Comparison of ENCODE assay signal across 24 mouse cellular contexts in the genomic region with DNA sequence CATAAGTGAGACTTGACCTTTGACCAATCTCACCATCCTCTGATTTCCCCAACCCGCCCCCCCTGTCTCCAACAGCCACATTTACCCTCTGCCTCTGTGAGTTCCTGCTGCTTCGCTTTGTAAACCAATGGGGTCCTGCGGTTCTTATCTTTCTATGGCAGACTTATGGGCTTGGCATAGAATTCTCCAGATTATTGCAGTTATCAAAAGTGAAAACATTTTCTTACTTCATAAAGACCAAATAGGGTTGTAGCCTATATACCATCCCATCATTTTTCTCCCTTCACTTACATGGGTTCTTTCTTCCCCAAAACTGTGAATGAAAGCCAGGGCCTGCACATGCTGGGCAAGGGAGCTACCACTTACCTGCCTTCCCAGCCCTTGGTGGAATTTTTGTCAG. TPM values are rescaled to one million over a fixed set of nuclear protein-coding genes. Genes with fewer than 3 reads are reported as not detected.
A peak's percentile ranks its signal among the peaks of the same experiment; 100 is the strongest.
DNase-seq lines count a peak whose midpoint lies in the region; ATAC-seq and TF ChIP-seq lines count a peak whose summit lies in the region.
"Had no signal": no experiment of that assay in that cellular context is flagged by ENCODE, and none has a peak within 500 bp of the region (broad histone marks: within the 10 kb centered on the region; RNA-seq: fewer than 3 reads in every experiment).

No protein-coding gene starts in this region.

- H3K27ac ChIP-seq in heart, embryonic 12.5 days (ENCODE audit: poor library complexity, severe bottlenecking): no peak overlapping the region
- H3K27ac ChIP-seq in midbrain, embryonic 15.5 days: no peak overlapping the region
- H3K27ac ChIP-seq in midbrain, postnatal 0 days (ENCODE audit: low read depth, low read length): no peak overlapping the region
- H3K27ac ChIP-seq: embryonic facial prominence, embryonic 10.5 days; hindbrain, embryonic 14.5 days had no signal

- no peak for DNase-seq in heart, postnatal 36 days
- DNase-seq in c-Kit-negative CD71-positive TER-119-positive erythroid progenitor cells, embryonic 14.5 days (ENCODE audit: low read depth, low spot score): peak; percentile 74
- peak; percentile 78 for DNase-seq in liver
- DNase-seq in midbrain, postnatal 0 days (ENCODE audit: low spot score): no peak
- no peak for DNase-seq in ovary, postnatal 14 days (ENCODE audit: low spot score)
- DNase-seq: adrenal gland, postnatal 36 days; cerebellum, adult 11 months; cerebellum, postnatal 36 days; heart, adult 18-20 months; kidney, adult 18-20 months; kidney, postnatal 10 days; left cerebral cortex, postnatal 4 days; lung, adult 18-20 months; lung, postnatal 36 days; thymus, postnatal 14 days had no signal

- H3K36me3 ChIP-seq in heart, embryonic 12.5 days: no peaks in the 10 kb centered on the region
- H3K36me3 ChIP-seq in midbrain, embryonic 15.5 days (replicated peaks): no peaks in the 10 kb centered on the region
- H3K36me3 ChIP-seq in midbrain, postnatal 0 days (ENCODE audit: insufficient read depth, low read length): no peaks in the 10 kb centered on the region
- H3K36me3 ChIP-seq: embryonic facial prominence, embryonic 10.5 days had no signal

- TF ChIP-seq CTCF in midbrain, postnatal 0 days (IDR thresholded peaks at IDR 0.05): no peak

- no peak overlapping the region for H3K4me3 ChIP-seq in heart, embryonic 12.5 days
- no peak overlapping the region for H3K4me3 ChIP-seq in midbrain, embryonic 15.5 days
- H3K4me3 ChIP-seq in midbrain, postnatal 0 days (ENCODE audit: low read depth, low read length): no peak overlapping the region
- H3K4me3 ChIP-seq: embryonic facial prominence, embryonic 10.5 days had no signal

- 0 out of 2 replicates have a peak, but pooled peaks have one; percentile 20 for ATAC-seq in heart, embryonic 12.5 days (ENCODE audit: insufficient number of reproducible peaks, low FRiP score)
- ATAC-seq in megakaryocyte progenitor cell, adult 5-6 weeks (replicated peaks; ENCODE audit: poor library complexity): peak; percentile 87
- no peak for ATAC-seq in midbrain, embryonic 15.5 days (replicated peaks)
- ATAC-seq in midbrain, postnatal 0 days (ENCODE audit: low FRiP score): no peak
- ATAC-seq: activated CD4-positive, CD25-positive, alpha-beta regulatory T cell, adult 4 months; forebrain, embryonic 16.5 days; Patski had no signal

- intact Hi-C loops in heart, postnatal 36 days (cut with DNase I): no loop called here

- no peak overlapping the region for H3K9ac ChIP-seq in heart, embryonic 12.5 days
- H3K9ac ChIP-seq in midbrain, embryonic 15.5 days: no peak overlapping the region
- H3K9ac ChIP-seq in midbrain, postnatal 0 days (replicated peaks; ENCODE audit: low read length, poor library complexity, severe bottlenecking): no peak overlapping the region
- H3K9ac ChIP-seq: hindbrain, embryonic 14.5 days had no signal

- H3K4me2 ChIP-seq in heart, embryonic 12.5 days: no peak overlapping the region
- no peak overlapping the region for H3K4me2 ChIP-seq in midbrain, embryonic 15.5 days
- no peak overlapping the region for H3K4me2 ChIP-seq in midbrain, postnatal 0 days (ENCODE audit: low read depth, low read length, poor library complexity, severe bottlenecking)
- H3K4me2 ChIP-seq: hindbrain, embryonic 14.5 days; midbrain, embryonic 11.5 days had no signal

- H3K4me1 ChIP-seq in heart, embryonic 12.5 days (replicated peaks): peaks cover 14% of the 10 kb centered on the region
- H3K4me1 ChIP-seq in midbrain, embryonic 15.5 days: peaks cover 4% of the 10 kb centered on the region; the same call in 1 of the 2 replicates
- no peaks in the 10 kb centered on the region for H3K4me1 ChIP-seq in midbrain, postnatal 0 days (ENCODE audit: insufficient read depth, low read length)

- no peaks in the 10 kb centered on the region for H3K9me3 ChIP-seq in heart, embryonic 12.5 days (replicated peaks)
- H3K9me3 ChIP-seq in midbrain, embryonic 15.5 days: no peaks in the 10 kb centered on the region
- H3K9me3 ChIP-seq in midbrain, postnatal 0 days (ENCODE audit: low read length): no peaks in the 10 kb centered on the region
- H3K9me3 ChIP-seq: embryonic facial prominence, embryonic 10.5 days had no signal

- 81% methylated on average over 3 of the region's 3 CpGs for WGBS in heart, embryonic 12.5 days
- WGBS in midbrain, embryonic 15.5 days: 90% methylated on average over 3 of the region's 3 CpGs
- WGBS in midbrain, postnatal 0 days: 78% methylated on average over 3 of the region's 3 CpGs

- H3K27me3 ChIP-seq in heart, embryonic 12.5 days (replicated peaks): no peaks in the 10 kb centered on the region
- no peaks in the 10 kb centered on the region for H3K27me3 ChIP-seq in midbrain, embryonic 15.5 days (replicated peaks)
- H3K27me3 ChIP-seq in midbrain, postnatal 0 days (ENCODE audit: insufficient read depth, low read length): no peaks in the 10 kb centered on the region
- H3K27me3 ChIP-seq: Patski had no signal

RNA-seq across cellular contexts. Expression of gene Fnip2, which starts 6.7 kb away (rescaled TPM):
- 5.3 and 6.3 TPM in 2 replicates for polyA plus RNA-seq in heart, embryonic 12.5 days (2016; fragmentation: Nextera tagmentation; extraction: Ambion mirVana)
- 10 to 100 TPM; 13.8 to 20.3 TPM for total RNA-seq in heart, postnatal 36 days (2021)
- total RNA-seq in megakaryocyte progenitor cell, adult 5-6 weeks (2015): 8.0 and 11.2 TPM in 2 replicates
- 7.1 and 7.8 TPM in 2 replicates for total RNA-seq in megakaryocyte progenitor cell, adult 5-6 weeks (2017)
- 10.0 and 10.4 TPM in 2 replicates for polyA plus RNA-seq in midbrain, embryonic 15.5 days (2015; fragmentation: Nextera tagmentation; extraction: Ambion mirVana)
- total RNA-seq in midbrain, postnatal 0 days (2014; rRNA removed): 30.3 and 35.7 TPM in 2 replicates
- 5.2 and 6.9 TPM in 2 replicates for polyA plus RNA-seq in midbrain, postnatal 0 days (2015; fragmentation: Nextera tagmentation; extraction: Ambion mirVana)

RNA-seq across cellular contexts. Expression of gene Ppid, which starts 16.8 kb away (rescaled TPM):
- polyA plus RNA-seq in heart, embryonic 12.5 days (2016; fragmentation: Nextera tagmentation; extraction: Ambion mirVana): 121 and 122 TPM in 2 replicates
- total RNA-seq in heart, postnatal 36 days (2021): 10 to 100 TPM; 37.6 to 39.4 TPM
- 216 and 234 TPM in 2 replicates for total RNA-seq in megakaryocyte progenitor cell, adult 5-6 weeks (2015)
- 271 and 360 TPM in 2 replicates for total RNA-seq in megakaryocyte progenitor cell, adult 5-6 weeks (2017)
- polyA plus RNA-seq in midbrain, embryonic 15.5 days (2015; fragmentation: Nextera tagmentation; extraction: Ambion mirVana): 139 and 141 TPM in 2 replicates
- 67.6 and 68.4 TPM in 2 replicates for total RNA-seq in midbrain, postnatal 0 days (2014; rRNA removed)
- 121 and 123 TPM in 2 replicates for polyA plus RNA-seq in midbrain, postnatal 0 days (2015; fragmentation: Nextera tagmentation; extraction: Ambion mirVana)

RNA-seq across cellular contexts. Expression of gene 4930579G24Rik, which starts 54.5 kb away (rescaled TPM):
- polyA plus RNA-seq in heart, embryonic 12.5 days (2016; fragmentation: Nextera tagmentation; extraction: Ambion mirVana): 24.6 and 26.3 TPM in 2 replicates
- 1 to 10 TPM; 2.2 to 2.6 TPM for total RNA-seq in heart, postnatal 36 days (2021)
- 38.3 and 42.3 TPM in 2 replicates for total RNA-seq in megakaryocyte progenitor cell, adult 5-6 weeks (2015)
- total RNA-seq in megakaryocyte progenitor cell, adult 5-6 weeks (2017): 14.4 and 15.7 TPM in 2 replicates
- 6.3 and 7.7 TPM in 2 replicates for polyA plus RNA-seq in midbrain, embryonic 15.5 days (2015; fragmentation: Nextera tagmentation; extraction: Ambion mirVana)
- total RNA-seq in midbrain, postnatal 0 days (2014; rRNA removed): 3.3 and 5.4 TPM in 2 replicates
- 2.7 and 3.7 TPM in 2 replicates for polyA plus RNA-seq in midbrain, postnatal 0 days (2015; fragmentation: Nextera tagmentation; extraction: Ambion mirVana)

RNA-seq across cellular contexts. Expression of gene Etfdh, which starts 55.0 kb away (rescaled TPM):
- polyA plus RNA-seq in heart, embryonic 12.5 days (2016; fragmentation: Nextera tagmentation; extraction: Ambion mirVana): 138 and 143 TPM in 2 replicates
- total RNA-seq in heart, postnatal 36 days (2021): 100 to 1,000 TPM; 564 to 620 TPM
- total RNA-seq in megakaryocyte progenitor cell, adult 5-6 weeks (2015): 40.3 and 42.5 TPM in 2 replicates
- total RNA-seq in megakaryocyte progenitor cell, adult 5-6 weeks (2017): 60.0 and 73.8 TPM in 2 replicates
- 40.2 and 45.7 TPM in 2 replicates for polyA plus RNA-seq in midbrain, embryonic 15.5 days (2015; fragmentation: Nextera tagmentation; extraction: Ambion mirVana)
- 21.8 and 26.7 TPM in 2 replicates for total RNA-seq in midbrain, postnatal 0 days (2014; rRNA removed)
- polyA plus RNA-seq in midbrain, postnatal 0 days (2015; fragmentation: Nextera tagmentation; extraction: Ambion mirVana): 36.0 and 38.9 TPM in 2 replicates

Comparison
In these comparisons a context has a peak if more than half of its experiments do, and no peak if none do; other contexts are left out.
1. ATAC-seq: peak in heart, embryonic 12.5 days (single experiment) and megakaryocyte progenitor cell, adult 5-6 weeks (single experiment); none in midbrain, embryonic 15.5 days (single experiment) and midbrain, postnatal 0 days (single experiment).
2. DNase-seq: peak in c-Kit-negative CD71-positive TER-119-positive erythroid progenitor cells, embryonic 14.5 days (single experiment) and liver (single experiment); none in heart, postnatal 36 days (0 of 2), midbrain, postnatal 0 days (single experiment) and ovary, postnatal 14 days (single experiment).